Mouse (Mus musculus) cerebellum, adult 11-12 months (tissue): ENCODE results near the gene Gm10322.
A peak's percentile ranks its signal among the peaks of the same experiment; 100 is the strongest.

Experiments used
- DNase-seq: peaks from one replicate; pipeline ENCODE4 v3.0.0; 2022

Gene Gm10322

DNA sequence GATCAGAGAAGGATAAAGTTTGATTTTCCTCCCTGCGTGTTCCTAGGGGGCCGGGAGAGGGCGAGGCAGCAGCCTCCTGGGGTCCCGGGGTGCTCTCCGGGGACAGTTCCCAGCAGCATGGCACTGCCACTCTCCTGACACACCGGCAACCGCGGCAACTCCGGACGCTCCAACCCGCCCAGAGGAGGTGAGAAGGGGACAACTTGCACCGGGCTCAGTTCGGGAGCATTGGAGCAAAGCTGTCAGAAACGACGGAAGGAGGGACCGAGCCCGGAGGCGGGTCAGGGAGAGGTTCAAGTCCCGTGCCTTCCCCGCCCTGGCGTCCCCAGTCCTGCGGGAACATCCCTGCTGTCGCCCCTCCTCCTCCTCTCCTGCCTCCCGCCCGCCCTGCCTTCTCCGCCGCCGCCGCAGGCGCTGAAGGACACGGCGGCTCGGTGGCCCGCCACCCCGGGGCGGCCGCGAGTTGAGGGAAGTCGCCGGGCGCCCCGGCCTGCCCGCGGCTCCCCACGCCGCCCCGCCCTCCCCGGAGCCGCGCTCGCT is at the start of gene Gm10322:
TSS of gene Gm10322 (plus strand) at position 83 of the 540 bp plus-strand sequence.
- DNase-seq: peak; percentile 74

DNA sequence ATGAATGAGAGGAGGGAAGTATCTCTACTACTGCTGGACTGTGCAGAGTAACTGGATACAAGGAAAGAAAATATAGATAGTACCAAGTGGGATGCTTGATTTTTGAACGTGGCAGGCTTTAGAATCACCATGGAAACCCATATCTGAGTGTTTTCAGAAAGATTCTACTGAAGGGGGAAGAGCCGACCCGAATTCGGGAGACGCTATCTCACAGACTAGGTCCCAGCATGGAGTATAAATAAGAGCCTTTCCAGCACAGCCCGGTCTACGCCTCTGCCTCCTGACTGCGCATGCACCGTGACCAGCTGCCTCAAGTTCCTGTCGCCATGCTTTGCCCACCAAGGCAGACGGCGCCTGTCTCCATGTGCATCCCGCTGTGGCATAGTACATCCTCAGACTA is 48.9 kb upstream of the Gm10322 start:
- DNase-seq: no peak

DNA sequence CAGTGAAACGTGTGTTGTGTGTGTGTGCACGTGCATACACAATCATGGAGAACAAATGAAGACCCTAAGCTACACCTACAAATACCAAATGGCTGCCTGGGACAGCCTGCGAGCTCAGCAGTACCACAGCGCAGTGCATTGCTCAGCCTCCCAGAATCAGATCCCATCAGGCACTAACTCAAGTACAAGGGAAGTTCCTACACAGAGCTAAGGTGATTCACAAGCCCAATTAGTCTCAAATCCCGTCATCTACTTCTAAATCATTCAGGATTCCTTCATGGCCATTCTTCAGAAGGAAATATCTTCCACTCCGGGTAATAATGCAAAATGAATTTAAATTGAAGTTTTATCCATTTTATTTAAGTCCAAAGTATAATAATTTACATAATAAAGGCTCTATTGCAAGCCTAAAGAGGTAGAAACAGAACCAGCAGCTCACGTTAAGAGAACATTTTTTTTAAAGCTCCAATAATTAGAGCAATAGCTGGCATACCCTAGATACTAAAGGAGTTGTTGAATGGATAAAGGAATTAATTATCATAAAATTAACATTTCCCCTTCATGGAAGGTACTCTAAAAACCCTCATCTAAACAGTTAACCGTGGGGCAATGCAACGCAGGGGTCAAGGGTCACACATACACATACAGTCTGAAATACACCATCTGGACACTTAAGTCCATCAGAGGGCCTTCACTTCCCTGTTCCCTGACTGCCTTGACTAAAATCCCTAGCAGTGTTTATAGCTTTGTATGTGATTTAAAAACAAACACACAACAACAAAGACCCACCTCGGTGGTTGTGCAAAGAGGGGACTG is 47.0 kb upstream of the Gm10322 start:
- DNase-seq: no peak

DNA sequence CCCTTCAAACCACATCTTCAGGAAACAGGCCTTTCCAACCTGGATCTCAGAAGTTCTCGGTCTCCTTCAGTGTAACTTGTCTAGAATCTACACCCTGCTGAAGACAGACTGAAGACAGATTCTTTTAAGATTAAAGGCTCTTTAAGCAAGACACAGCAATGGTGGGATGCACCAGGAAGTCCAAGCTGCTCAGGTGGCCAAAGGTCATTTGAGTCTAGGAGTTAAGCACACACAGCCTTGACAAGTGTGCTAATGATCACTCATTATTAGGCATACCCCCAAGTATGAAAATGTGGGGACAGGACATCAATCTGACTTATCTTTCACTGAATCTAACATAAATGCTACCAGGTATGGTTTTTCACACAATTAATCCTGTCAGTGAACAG is 46.4 kb upstream of the Gm10322 start:
- no peak for DNase-seq

DNA sequence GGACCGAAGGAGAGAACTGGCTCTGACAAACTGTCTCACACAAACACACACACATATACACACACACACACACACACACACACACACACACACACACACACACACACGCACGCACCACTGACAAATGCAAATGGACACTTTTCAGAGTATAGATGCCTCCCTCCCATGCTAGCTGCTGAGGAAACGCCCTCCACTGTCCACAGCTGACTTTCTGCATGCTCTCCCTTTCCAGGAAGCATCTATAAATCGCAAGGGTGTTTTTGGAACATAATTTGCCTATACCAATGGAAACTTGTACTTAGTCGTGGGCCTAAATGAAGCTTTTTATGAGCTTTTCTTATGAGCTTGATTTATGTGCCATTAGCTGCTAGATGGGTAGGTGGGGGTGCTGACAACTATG is 45.5 kb upstream of the Gm10322 start:
- DNase-seq: no peak

DNA sequence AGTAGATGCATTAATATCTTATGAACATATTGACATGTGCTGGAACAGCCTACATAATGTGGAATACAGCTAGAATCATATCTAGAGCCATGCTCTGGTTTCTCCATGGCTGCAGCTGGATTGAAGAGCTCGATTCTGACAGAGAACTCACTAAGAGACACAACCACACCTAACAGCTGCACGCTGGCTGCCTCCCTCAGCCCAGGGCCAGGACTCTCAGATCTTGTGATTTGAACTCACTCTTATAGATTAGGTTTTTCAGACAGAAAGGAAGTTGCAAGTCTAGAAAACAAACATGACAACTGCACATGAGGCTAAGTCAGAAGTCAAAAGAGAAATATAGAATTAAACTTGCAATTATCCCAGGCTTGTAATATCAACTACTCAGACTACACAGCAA is 45.1 kb upstream of the Gm10322 start:
- DNase-seq: no peak

DNA sequence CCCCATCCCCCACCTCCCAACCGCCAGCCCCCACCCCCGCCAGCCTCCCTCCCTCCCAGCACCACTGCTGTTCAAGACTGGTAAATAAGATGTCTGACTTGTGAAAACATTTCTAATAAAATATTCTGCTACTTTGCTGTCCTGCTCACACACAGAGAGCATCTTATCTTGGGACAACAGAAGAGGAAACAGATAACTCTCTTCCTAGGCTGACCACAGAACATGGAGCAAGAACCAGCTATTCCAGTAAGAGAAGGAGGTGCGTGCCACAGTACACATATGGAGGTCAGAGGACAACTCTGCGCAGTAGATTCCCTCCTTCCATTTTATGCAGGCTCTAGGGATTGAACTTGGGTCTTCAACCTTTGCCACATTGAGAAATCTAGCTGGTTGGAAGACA is 44.6 kb upstream of the Gm10322 start:
- DNase-seq: no peak

DNA sequence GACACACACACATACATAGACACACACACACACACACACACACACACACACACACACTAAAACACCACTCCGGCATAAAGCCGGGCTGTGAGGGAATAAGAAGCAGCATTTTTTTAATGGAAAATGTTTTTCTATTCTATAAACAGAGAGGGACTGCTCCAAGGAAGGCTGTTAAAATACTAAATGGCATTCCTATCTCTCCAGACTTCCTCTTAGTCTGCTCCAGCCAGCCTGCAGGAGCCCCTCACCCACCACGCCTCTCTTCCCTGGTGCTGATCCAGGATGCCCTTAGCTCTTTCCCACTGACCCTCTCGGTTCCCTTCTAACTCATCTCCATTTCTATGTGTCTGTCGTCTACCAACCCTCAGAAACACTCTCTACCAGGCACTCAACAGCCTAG is 43.9 kb upstream of the Gm10322 start:
- DNase-seq: no peak

DNA sequence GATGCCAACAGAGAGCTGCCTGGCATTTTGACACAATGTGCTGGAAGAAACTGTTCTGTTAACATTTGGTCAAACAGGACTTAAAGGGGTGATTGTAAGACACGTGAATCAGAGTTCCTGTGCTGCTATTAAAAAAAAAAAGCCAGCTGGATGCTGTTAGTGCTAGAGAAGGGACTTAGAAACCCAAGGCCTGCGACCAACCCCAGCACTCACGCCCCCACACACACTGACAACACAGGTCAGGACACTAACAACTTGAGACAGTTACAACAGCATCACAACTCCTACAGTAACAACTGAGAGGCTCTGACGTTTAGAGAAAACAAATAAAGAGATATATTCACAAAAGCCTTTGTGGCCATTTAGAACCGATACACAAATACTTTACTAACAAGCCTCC is 39.6 kb upstream of the Gm10322 start:
- no peak for DNase-seq

DNA sequence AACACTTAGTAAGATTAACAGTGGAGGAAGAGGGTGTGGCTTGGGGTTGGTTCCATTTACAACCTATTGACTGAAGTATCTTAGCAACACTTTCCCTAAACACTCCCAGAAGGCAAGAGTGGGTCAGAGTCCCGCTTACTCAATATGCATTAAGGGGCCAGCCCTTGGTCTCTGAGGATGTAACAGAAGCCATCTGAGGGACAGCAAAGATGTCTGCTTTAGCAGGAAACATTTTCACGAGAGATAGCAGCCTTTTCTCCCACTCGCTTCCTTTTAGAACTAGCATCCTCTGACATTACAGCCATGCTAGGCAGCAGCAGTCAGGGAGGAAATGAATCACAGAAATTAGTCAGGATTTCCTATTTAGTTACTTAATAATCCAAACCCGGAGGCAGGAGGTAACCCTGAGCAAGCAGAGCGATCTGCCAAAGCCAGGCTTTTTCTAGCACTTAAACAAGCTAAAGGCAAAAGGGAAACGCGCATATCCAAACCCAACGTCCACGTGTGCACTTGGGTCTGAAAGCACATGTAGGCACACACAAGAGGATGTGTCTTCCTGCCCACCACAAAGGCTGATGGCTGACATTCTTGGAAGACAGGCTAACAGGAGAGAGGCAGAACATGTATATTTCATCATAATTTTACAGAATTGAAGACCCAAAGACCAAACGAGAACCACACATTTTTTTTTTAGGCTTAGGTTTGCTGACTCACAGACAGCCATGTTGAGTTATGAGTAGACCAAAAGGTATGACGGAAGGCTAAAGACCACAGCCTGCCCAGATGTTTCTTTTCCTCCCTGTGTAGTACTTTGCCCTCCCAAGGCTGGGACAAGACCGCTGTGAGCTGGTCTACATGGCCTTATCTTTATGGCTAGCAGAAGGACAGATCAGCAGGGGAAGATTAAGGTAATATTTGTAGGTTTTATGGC is 37.7 kb upstream of the Gm10322 start:
- DNase-seq: no peak

DNA sequence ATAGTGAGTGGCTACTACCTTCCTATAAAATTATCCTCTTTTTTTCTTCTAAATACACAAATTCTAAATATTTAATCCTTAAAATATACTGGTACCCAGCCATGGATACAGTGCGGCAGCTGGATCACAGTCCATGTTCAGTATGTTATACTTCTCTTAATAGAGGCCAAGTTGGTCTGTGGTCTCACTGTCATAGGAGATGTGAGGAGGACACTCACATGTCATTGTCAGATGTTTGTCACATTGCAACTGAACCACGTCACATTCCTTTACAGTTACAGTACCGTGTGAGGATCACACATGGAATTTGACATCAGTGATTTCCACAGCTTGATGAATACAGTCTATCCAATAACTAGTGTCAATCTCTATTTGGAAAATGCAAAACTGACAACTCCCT is 36.2 kb upstream of the Gm10322 start:
- DNase-seq: no peak

DNA sequence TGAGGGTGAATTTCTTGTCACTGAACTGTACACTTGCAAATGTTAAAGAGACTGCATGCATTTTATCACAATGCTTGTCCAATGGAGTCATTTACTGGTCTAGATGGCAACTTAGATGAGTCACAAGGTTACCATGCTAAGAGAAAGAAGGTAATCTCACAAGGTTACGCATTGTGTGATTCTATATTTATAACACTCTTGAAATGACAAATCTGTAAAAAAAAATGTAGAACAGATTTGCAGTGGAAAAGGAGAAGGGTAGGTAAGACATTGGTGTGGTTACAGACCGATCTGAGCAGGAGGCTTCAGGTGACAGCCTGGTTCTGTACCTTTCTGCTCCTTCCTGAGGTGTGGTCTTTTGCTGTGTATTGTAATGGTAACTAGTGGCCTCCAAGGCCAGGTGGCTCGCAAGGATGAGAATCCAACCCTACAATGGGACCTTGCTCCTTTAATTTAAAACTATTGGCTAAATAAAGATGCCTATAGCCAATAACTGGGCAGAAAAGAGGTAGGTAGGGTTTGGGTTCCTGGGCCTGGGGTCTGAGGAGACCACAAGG is 35.2 kb upstream of the Gm10322 start:
- no peak for DNase-seq

DNA sequence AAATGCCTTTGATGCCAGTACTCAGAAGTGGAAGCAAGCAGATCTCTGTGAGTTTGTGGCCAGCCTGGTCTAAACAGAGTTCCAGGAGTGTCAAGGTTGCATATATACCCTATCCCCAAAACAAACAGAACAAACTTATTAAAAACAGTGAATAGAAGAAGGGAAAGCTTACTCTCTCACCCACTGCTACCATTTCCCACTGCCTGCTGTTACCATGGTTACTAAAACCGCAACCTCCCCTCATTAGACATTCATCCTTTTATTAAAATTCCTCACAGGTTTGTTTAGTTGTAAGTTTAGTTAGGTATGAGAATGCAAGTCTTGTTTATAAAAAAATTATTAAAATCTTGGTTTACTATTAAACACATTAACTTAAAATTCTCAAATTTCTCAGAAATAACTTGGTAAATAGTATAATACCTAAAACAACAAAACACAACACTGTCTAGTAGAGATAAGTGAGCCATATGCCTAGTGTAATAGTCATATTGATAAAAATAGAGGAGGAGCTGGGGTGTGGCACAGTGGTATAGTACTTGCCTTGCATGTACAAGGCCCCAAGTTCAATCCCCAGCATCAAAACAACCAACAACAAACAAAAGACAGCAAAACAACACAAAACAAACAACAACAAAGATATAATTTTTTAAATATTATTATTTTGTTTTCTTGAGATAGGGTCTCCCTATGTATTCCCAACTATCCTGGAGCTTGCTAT is 33.9 kb upstream of the Gm10322 start:
- no peak for DNase-seq

DNA sequence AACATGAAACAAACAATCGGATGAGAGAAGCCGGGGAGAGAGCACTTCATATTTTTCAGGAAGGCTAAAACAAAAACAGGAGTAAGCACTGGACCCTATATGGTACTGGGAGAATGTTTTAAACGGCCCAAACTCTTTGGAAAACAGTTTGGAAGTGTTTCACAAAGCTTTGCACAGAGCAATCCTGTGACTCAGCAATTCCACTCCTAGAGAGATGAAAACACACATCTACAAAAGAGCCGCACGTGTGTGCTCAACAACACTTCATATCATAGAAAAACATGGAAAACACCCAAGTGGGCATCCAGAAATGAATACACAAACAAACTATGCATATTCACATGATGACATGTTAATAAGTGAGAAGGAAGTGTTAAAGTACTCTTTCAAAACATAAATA is 30.2 kb upstream of the Gm10322 start:
- DNase-seq: no peak

DNA sequence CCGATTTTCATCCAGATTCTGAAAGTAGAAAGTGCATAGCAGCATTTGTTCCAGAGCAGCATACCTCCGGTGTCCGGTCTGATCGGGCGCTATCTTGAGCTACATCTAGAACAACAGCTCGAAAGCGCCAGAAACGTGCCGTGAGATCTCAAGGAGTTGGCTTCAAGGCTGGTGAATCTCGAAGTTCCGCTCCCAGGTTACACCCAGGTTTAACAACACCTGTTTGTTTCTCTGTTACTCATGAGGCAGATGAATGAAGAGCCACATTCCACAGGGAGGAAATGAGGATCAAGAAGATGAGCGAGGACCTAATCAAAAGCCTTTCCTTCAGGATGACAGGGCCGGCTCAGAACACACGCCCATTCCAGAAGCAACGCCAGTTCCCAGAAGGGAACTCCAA is 29.0 kb upstream of the Gm10322 start:
- no peak for DNase-seq

DNA sequence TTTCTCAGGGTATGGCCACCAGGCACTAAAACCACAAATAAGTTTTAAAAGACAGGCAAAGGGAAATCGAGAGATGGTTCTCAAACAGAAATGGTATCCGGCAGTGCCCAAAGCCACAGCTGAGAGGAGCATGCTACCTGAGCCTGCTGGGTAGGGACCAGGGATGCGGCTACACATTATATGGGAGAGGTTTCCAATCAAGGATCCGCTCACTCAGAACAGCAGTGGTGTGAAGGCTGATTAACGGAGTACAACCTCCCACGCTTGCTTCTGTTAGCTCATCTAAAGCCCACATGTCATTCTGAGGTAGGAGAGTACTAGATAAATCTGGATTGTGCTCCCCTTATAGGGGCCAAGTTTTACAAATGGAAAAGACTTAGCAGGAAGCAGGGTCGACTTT is 27.7 kb upstream of the Gm10322 start:
- no peak for DNase-seq

DNA sequence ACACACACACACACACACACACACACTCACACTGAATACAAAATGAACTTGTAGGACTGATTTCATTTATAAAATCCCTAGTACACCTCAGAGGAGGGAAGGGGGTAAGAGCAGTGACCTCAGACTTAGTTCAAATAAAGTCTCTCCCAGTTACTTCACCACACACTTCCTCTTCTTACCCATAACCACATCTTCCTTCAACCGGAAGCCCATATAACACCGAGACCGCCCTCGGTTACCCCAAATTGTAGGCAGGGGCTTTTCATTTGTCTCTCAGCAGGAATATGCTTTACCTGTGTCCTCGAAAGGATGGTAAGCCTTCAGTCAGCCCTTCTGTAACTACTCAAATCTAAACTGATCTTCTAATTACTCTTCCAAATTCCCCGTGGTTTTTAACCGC is 26.4 kb upstream of the Gm10322 start:
- no peak for DNase-seq

DNA sequence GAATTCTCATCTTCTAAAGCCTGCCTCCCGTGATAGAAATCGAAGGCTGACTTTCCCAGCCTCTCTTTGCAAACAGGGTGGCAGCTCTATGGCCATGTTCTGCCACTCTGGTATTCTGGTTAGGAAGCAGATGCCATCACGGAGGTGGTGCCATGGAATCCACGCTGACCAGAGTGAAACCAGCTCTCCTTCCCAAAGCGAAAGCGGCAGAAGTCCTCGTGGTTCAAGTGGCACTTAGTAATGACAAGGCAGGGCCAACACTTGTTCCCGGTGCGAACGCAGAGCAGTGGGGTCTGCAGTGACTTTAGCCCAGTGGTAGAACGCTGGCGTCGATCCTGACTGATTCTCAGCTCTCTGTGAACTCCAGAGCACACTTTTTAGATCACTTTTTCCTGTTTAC is 26.0 kb upstream of the Gm10322 start:
- no peak for DNase-seq

DNA sequence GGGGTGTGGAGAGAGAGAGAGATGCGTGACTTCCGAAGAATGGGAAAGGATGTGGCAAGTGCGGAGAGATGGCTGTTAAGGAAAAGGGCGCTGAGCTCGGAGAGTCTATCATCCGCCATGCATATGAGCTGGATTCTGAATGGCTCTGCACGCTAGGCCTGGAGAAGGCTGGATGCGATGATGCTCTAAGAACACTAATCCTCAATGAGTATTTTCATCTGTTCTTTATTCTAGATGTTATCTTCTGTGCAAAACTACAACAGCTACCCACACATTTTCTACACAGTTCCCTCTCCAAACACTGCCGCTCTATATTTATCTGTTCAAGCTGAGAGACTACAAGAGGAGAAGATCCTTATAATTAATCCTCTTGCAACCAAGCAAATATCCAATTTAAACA is 25.3 kb upstream of the Gm10322 start:
- no peak for DNase-seq

DNA sequence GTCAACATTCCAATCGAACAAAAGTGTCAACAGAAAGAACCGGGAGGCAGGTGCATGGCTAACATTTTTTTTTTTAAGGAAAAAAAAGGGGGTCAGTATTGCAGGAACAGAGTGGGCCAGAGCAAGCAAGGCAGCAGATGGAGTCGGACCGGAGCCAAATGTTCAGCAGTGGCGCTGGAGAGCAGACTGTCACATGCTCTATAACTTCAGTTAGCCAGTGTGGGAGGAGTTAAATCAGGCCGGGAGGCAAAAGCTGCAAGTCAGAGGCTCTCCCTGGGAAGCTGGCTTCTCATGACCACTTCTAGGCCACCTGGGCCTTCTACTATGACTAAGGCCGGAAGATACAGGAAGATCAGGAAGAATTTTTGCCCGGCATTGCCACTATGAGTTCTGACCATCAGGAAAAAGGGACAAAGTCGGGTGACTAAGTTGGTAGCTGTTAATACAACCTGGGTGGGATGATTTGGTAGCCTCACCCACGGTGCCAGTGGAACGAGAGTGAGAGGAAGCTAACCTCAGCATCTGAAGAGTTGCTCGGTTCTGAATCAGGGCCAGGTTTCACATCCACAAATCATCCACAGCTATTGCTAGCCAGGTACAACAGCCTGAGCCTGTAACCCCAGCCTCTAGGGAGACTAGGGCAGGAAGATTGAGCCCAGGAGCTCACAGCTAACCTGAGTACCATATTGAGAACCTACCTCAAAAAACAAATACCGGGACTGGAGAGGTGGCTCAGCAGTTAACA is 21.9 kb upstream of the Gm10322 start:
- DNase-seq: peak; percentile 94

DNA sequence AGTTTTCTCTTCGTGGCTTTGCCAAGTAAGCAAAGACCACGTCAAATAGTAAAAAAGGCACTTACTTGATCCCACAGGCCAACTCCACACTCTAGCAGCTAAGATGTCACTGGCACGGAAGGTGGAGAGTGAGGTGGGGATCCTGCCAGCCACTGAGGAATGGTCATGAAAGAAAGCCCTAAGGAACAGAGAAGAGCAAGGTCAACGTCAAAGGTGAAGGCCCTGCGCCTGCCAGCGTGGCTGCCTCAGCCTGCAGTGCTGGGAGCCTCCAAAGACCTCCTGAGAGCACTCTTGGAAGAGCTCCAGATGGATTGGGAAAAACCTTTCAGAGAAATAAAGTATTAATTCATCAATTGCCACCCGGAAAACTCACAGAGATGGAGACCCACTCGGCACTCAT is 15.3 kb upstream of the Gm10322 start:
- peak; percentile 40 for DNase-seq

DNA sequence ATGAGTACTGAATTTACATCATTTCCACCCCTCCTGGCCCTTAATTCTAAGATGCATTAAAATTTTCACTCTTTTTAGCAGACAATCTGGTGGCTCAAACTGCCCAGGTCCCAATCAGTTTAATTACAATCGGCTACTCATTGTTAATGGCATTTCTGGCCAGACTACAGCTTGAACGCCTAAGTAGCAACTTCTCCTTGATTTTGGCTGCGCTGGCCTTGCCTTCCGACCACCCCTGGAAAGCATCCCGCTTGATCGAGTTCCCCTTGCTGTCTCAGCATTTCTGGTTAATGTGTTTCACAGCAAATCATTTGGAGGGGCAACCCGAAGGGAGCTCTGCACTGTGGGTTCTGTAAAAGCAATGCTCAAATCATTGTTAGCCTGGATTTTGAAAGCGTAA is 13.8 kb upstream of the Gm10322 start:
- no peak for DNase-seq
